Mouse (Mus musculus) cortical plate, adult 2 months (tissue): Measurements from ENCODE around the gene Zbtb20. TPM values are rescaled to one million over a fixed set of nuclear protein-coding genes. Genes with fewer than 3 reads are reported as not detected.

Experiments used
- H3K27ac ChIP-seq: fragments of 200-500 bp; 2 replicates; pipeline ENCODE4 v1.5.1; 2012; ENCODE audit warnings: low read length, control low read depth, inconsistent platforms; ENCODE audit not compliant: insufficient read depth
- H3K4me1 ChIP-seq: fragments of 200-500 bp; 2 replicates; pipeline ENCODE4 v1.6.1; 2011; ENCODE audit warnings: low read length; ENCODE audit not compliant: control insufficient read depth, insufficient read depth
- H3K4me3 ChIP-seq: fragments of 200-500 bp; 2 replicates; pipeline ENCODE4 v1.5.1; 2011; ENCODE audit warnings: mild to moderate bottlenecking, low read length, control low read depth; ENCODE audit not compliant: insufficient read depth
- CTCF ChIP-seq: fragments of 200-500 bp; IDR thresholded peaks from 2 replicates; pipeline ENCODE4 v1.5.1; 2011; ENCODE audit warnings: mild to moderate bottlenecking, control low read depth, low read length; ENCODE audit not compliant: insufficient read depth; ENCODE audit errors: extremely low read depth
- POLR2A ChIP-seq: fragments of 200-500 bp; IDR thresholded peaks from 2 replicates; pipeline ENCODE4 v1.6.1; 2011; ENCODE audit warnings: mild to moderate bottlenecking, low read length, control low read depth; ENCODE audit not compliant: insufficient read depth; ENCODE audit errors: extremely low read depth
- polyA plus RNA-seq: library from polyadenylated mRNA; depleted of rRNA; stranded (reverse); fragments of >200 nt; gene quantifications from 2 replicates; pipeline ENCODE4 v1.2.3, GENCODE M21; 2012

The Zbtb20 gene
- polyA plus RNA-seq, 1 experiment: 13.1 TPM

GRCm38 (mm10) chr16:42908896-42909295, 33.2 kb downstream of the Zbtb20 start:
- H3K27ac ChIP-seq: no peak overlapping the region
- H3K4me3 ChIP-seq: no peak overlapping the region
- no peak for TF ChIP-seq POLR2A
- TF ChIP-seq CTCF: no peak

GRCm38 (mm10) chr16:42910016-42910415, 34.3 kb downstream of the Zbtb20 start:
- Histone ChIP-seq H3K4me1 (no peaks in the 10 kb centered on the region), H3K4me3 (peak overlapping the region; percentile 27; the same call in 1 of the 2 replicates), H3K27ac (peak overlapping the region; percentile 93; the same call in 1 of the 2 replicates)
- TF ChIP-seq CTCF (no peak), POLR2A (no peak)

More at GRCm38 (mm10) chr16:42908896-42909295, 33.2 kb downstream of the Zbtb20 start:
- no peaks in the 10 kb centered on the region for H3K4me1 ChIP-seq

- H3K4me1 ChIP-seq: no peaks in the 10 kb centered on the region
- no peak for TF ChIP-seq CTCF
- TF ChIP-seq POLR2A: no peak
- no peak overlapping the region for H3K4me3 ChIP-seq
- no peak overlapping the region for H3K27ac ChIP-seq
These were observed 35.0 kb downstream of the Zbtb20 start for GRCm38 (mm10) chr16:42910716-42911115.

- TF ChIP-seq CTCF (no peak), POLR2A (no peak)
- H3K4me3 ChIP-seq: no peak overlapping the region
- no peak overlapping the region for H3K27ac ChIP-seq
- H3K4me1 ChIP-seq: no peaks in the 10 kb centered on the region
These were observed 35.6 kb downstream of the Zbtb20 start for GRCm38 (mm10) chr16:42911326-42911725.

- TF ChIP-seq POLR2A: no peak
- no peak for TF ChIP-seq CTCF
- no peaks in the 10 kb centered on the region for H3K4me1 ChIP-seq
- H3K27ac ChIP-seq: peak overlapping the region; percentile 54
- no peak overlapping the region for H3K4me3 ChIP-seq
These were observed 36.1 kb downstream of the Zbtb20 start for GRCm38 (mm10) chr16:42911815-42912214.

GRCm38 (mm10) chr16:42913291-42913690, 37.6 kb downstream of the Zbtb20 start:
- TF ChIP-seq CTCF (no peak), POLR2A (no peak)
- H3K4me1 ChIP-seq: no peaks in the 10 kb centered on the region
- H3K4me3 ChIP-seq: no peak overlapping the region
- peak overlapping the region; percentile 84 for H3K27ac ChIP-seq

- peak; percentile 68 for TF ChIP-seq CTCF
- no peak for TF ChIP-seq POLR2A
- H3K4me3 ChIP-seq: no peak overlapping the region
- H3K27ac ChIP-seq: no peak overlapping the region
- H3K4me1 ChIP-seq: no peaks in the 10 kb centered on the region; the same call in 1 of the 2 replicates
These were observed 38.9 kb downstream of the Zbtb20 start for GRCm38 (mm10) chr16:42914457-42915085.

- TF ChIP-seq POLR2A (no peak), CTCF (no peak)
- Histone ChIP-seq H3K4me1 (no peaks in the 10 kb centered on the region; the same call in 1 of the 2 replicates), H3K4me3 (no peak overlapping the region), H3K27ac (no peak overlapping the region)
These were observed 44.5 kb downstream of the Zbtb20 start for GRCm38 (mm10) chr16:42919992-42920760.

- H3K4me3 ChIP-seq: no peak overlapping the region
- TF ChIP-seq CTCF (no peak), POLR2A (no peak)
- H3K4me1 ChIP-seq: no peaks in the 10 kb centered on the region; the same call in 1 of the 2 replicates
- H3K27ac ChIP-seq: no peak overlapping the region
These were observed 45.8 kb downstream of the Zbtb20 start for GRCm38 (mm10) chr16:42921436-42921835.
